Mouse (Mus musculus): Measurements from ENCODE around the gene Aaas.

Gene Aaas

DNA sequence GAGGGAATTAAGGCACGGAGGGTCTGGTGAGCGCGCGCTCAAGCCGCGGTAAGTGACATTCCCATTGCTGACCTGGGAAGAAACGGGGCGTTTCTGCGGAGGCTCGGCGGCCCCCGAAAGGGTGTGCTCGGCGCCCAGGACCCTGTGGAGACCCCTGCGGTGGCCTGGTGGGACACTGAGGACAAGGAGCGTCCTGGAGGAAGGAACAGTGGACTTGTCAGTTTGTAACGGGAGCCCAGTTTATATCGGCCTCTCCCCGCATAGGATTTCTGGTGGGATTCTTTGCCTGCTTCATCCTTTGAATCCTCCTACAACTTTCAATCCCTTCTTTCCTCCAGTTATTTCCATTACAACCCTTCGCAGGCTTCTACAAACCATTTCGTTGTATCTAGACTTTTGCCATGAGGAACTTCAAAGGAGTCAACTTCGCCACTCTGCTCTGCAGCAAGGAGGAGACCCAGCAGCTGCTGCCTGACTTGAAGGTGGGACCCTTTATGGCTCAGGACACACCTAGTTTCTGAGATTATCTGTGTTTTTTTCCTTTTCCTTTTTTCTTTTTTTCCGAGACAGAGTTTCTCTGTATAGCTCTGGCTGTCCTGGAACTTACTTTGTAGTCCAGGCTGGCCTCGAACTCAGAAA is 54.1 kb downstream of the Aaas start:
- DNase-seq, result no peak

DNA sequence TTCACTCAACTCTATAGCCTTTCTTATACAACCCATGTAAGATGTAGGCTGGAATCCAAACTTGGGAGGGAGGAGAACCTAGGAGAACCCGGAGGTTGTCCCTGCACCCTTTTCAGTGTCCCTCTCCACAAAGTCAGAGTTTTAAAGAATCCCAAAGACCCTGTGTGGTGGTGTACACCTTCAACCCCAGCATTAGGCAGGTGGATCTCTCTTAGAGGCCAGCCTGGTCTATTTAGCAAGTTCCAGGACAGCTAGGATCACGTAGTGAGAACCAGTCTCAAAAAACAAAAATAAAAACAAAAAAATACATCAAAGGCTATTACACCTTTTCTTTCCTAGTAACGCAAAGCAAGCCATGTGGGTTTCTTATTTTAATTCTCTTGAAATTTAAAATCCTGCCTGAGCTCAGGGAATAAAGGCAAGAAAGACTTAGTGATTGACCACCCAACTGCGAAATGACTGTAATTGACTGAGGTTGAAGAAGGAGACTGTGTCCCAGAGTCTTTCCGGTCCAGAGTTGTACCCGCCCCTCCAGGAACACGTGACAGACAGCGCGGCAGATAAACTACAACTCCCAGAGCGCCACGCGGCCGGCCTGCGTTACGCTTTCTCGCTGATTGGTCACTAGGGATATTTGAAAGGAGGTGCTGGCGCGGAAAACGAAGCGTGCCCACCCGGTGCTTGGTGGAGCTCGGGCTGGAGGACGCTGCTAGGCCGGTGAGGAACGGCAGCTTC is 54.8 kb downstream of the Aaas start, which contains the start of gene Espl1:
Espl1 (plus strand) TSS at position 634 of the 735 bp plus-strand sequence.
- DNase-seq, result peak; percentile 96
